10 mouse cellular contexts compared by ENCODE assay signal in genomic region chr13:67107681-67108080, GRCm38 (mm10). TPM values are rescaled to one million over a fixed set of nuclear protein-coding genes. Genes with fewer than 3 reads are reported as not detected.
A peak's percentile ranks its signal among the peaks of the same experiment; 100 is the strongest.
DNase-seq lines count a peak whose midpoint lies in the region; ATAC-seq lines count a peak whose summit lies in the region.
"Had no signal": no experiment of that assay in that cellular context is flagged by ENCODE, and none has a peak within 500 bp of the region (broad histone marks: within the 10 kb centered on the region; RNA-seq: fewer than 3 reads in every experiment).

No protein-coding gene starts in this region.

- H3K9ac ChIP-seq in heart, embryonic 14.5 days (ENCODE audit: low read length), result peak overlapping the region; percentile 82
- peak overlapping the region; percentile 69 for H3K9ac ChIP-seq in hindbrain, embryonic 16.5 days (ENCODE audit: low read depth, low read length)
- H3K9ac ChIP-seq in midbrain, embryonic 15.5 days, result peak overlapping the region; percentile 46

- intact Hi-C loops in gastrocnemius, postnatal 14 days (cut with DNase I; ENCODE audit: low total_unique reads), result no loop called here

- H3K4me1 ChIP-seq in heart, embryonic 14.5 days (ENCODE audit: control insufficient read depth in 2 of 2, insufficient read depth in 2 of 2, low read length in 2 of 2), result peaks cover 5 to 7% of the 10 kb centered on the region in 2 experiments
- H3K4me1 ChIP-seq in brown adipose tissue, adult 24 weeks (ENCODE audit: control insufficient read depth, insufficient read depth, insufficient read length, low read length), result no peaks in the 10 kb centered on the region
- H3K4me1 ChIP-seq in hindbrain, embryonic 16.5 days (ENCODE audit: control insufficient read depth, insufficient read depth, low read depth, low read length), result peaks cover 3% of the 10 kb centered on the region
- H3K4me1 ChIP-seq in midbrain, embryonic 15.5 days, result peaks cover 9% of the 10 kb centered on the region

- DNase-seq in heart, adult 9 months (ENCODE audit: low spot score in 2 of 2), result no peak
- DNase-seq in gastrocnemius, postnatal 14 days, result no peak
- no peak for DNase-seq in kidney, postnatal 25 days
- DNase-seq: right cerebral cortex, postnatal 14 days had no signal

- peak overlapping the region; percentile 90 to 92 for H3K27ac ChIP-seq in heart, embryonic 14.5 days (replicated peaks in 1 of 2; ENCODE audit: control insufficient read depth in 1 of 2, insufficient read depth in 1 of 2, low read depth in 2 of 2, low read length in 2 of 2)
- H3K27ac ChIP-seq in brown adipose tissue, adult 24 weeks (replicated peaks; ENCODE audit: low read depth, low read length), result no peak overlapping the region; the same call in 1 of the 2 replicates
- H3K27ac ChIP-seq in hindbrain, embryonic 16.5 days (ENCODE audit: low read depth, low read length), result no peak overlapping the region
- no peak overlapping the region for H3K27ac ChIP-seq in midbrain, embryonic 15.5 days

- no peaks in the 10 kb centered on the region for H3K9me3 ChIP-seq in heart, embryonic 14.5 days (ENCODE audit: control insufficient read depth, low read length)
- 0 out of 2 replicates have a peak, but pooled peaks cover 2% of the 10 kb centered on the region for H3K9me3 ChIP-seq in hindbrain, embryonic 16.5 days (ENCODE audit: control insufficient read depth, low read length)
- no peaks in the 10 kb centered on the region for H3K9me3 ChIP-seq in midbrain, embryonic 15.5 days

- no peaks in the 10 kb centered on the region for H3K27me3 ChIP-seq in heart, embryonic 14.5 days (ENCODE audit: control insufficient read depth, insufficient read depth, low read length)
- H3K27me3 ChIP-seq in hindbrain, embryonic 16.5 days (replicated peaks; ENCODE audit: control insufficient read depth, insufficient read depth, low read length), result no peaks in the 10 kb centered on the region
- H3K27me3 ChIP-seq in midbrain, embryonic 15.5 days (replicated peaks), result no peaks in the 10 kb centered on the region
- H3K27me3 ChIP-seq: Patski had no signal

- WGBS in heart, embryonic 14.5 days, result 51% methylated on average over 9 of the region's 9 CpGs
- 65% methylated on average over 9 of the region's 9 CpGs for WGBS in hindbrain, embryonic 16.5 days
- WGBS in midbrain, embryonic 15.5 days, result 69% methylated on average over 9 of the region's 9 CpGs

- H3K4me2 ChIP-seq in heart, embryonic 14.5 days (ENCODE audit: low read length), result peak overlapping the region; percentile 80
- H3K4me2 ChIP-seq in hindbrain, embryonic 16.5 days (ENCODE audit: low read length), result peak overlapping the region; percentile 86
- peak overlapping the region; percentile 79 for H3K4me2 ChIP-seq in midbrain, embryonic 15.5 days

- peaks cover 10% of the 10 kb centered on the region for H3K36me3 ChIP-seq in heart, embryonic 14.5 days (ENCODE audit: control insufficient read depth, insufficient read depth, low read length)
- peaks cover 2% of the 10 kb centered on the region; the same call in 1 of the 2 replicates for H3K36me3 ChIP-seq in hindbrain, embryonic 16.5 days (ENCODE audit: control insufficient read depth, insufficient read depth, low read length)
- H3K36me3 ChIP-seq in midbrain, embryonic 15.5 days (replicated peaks), result no peaks in the 10 kb centered on the region

- ATAC-seq in heart, embryonic 14.5 days (ENCODE audit: insufficient number of reproducible peaks, insufficient read depth, low FRiP score, low read depth), result no peak
- ATAC-seq in hindbrain, embryonic 16.5 days, result no peak
- ATAC-seq in midbrain, embryonic 15.5 days (replicated peaks), result 0 out of 2 replicates have a peak, but pooled peaks have one; percentile 1
- ATAC-seq in activated CD4-positive, CD25-positive, alpha-beta regulatory T cell, adult 4 months, result no peak

- H3K4me3 ChIP-seq in heart, embryonic 14.5 days (ENCODE audit: control insufficient read depth in 1 of 2, insufficient read depth in 1 of 2, low read depth in 1 of 2, low read length in 2 of 2), result peak overlapping the region; percentile 62 to 65
- H3K4me3 ChIP-seq in brown adipose tissue, adult 24 weeks (ENCODE audit: insufficient read depth, low read depth, low read length), result peak overlapping the region; percentile 85
- peak overlapping the region; percentile 54 for H3K4me3 ChIP-seq in hindbrain, embryonic 16.5 days (ENCODE audit: low read length)
- peak overlapping the region; percentile 50 for H3K4me3 ChIP-seq in midbrain, embryonic 15.5 days

RNA-seq across cellular contexts. Expression of gene Gm28557, which starts 0.7 kb away (rescaled TPM):
- polyA plus RNA-seq in heart, embryonic 14.5 days (2014; fragmentation: Nextera tagmentation; extraction: Ambion mirVana), result 1.6 and 2.7 TPM in 2 replicates
- 3.1 and 4.1 TPM in 2 replicates for polyA plus RNA-seq in brown adipose tissue, adult 24 weeks (2012; ENCODE audit: insufficient read depth, insufficient read length, missing spikeins)
- polyA plus RNA-seq in hindbrain, embryonic 16.5 days (2015; fragmentation: Nextera tagmentation; extraction: Ambion mirVana), result 1.1 and 2.0 TPM in 2 replicates
- polyA plus RNA-seq in midbrain, embryonic 15.5 days (2015; fragmentation: Nextera tagmentation; extraction: Ambion mirVana), result 0.86 and 1.0 TPM in 2 replicates
- 1 to 10 TPM; 3.4 to 5.3 TPM for polyA plus RNA-seq in activated CD4-positive, CD25-positive, alpha-beta regulatory T cell, adult 4 months (2017; shearing (Covaris generic))
- total RNA-seq in gastrocnemius, postnatal 14 days (2021), result 1 to 10 TPM in 1 of 2 experiments, under 1 TPM in 1; 0.98 to 1.8 TPM

RNA-seq across cellular contexts. Expression of gene Rslcan18, which starts 8.4 kb away (rescaled TPM):
- 0.12 and 0.20 TPM in 2 replicates for polyA plus RNA-seq in heart, embryonic 14.5 days (2014; fragmentation: Nextera tagmentation; extraction: Ambion mirVana)
- polyA plus RNA-seq in brown adipose tissue, adult 24 weeks (2012; ENCODE audit: insufficient read depth, insufficient read length, missing spikeins), result 0.46 TPM in 1 of 2 replicates, not detected in the other
- polyA plus RNA-seq in hindbrain, embryonic 16.5 days (2015; fragmentation: Nextera tagmentation; extraction: Ambion mirVana), result 0.12 and 0.19 TPM in 2 replicates
- polyA plus RNA-seq in midbrain, embryonic 15.5 days (2015; fragmentation: Nextera tagmentation; extraction: Ambion mirVana), result not detected in 2 replicates
- polyA plus RNA-seq in activated CD4-positive, CD25-positive, alpha-beta regulatory T cell, adult 4 months (2017; shearing (Covaris generic)), result under 1 TPM; 0.15 to 0.17 TPM
- total RNA-seq in gastrocnemius, postnatal 14 days (2021), result under 1 TPM; 0.29 to 0.53 TPM

RNA-seq across cellular contexts. Expression of gene Zfp708, which starts 9.9 kb away (rescaled TPM):
- polyA plus RNA-seq in heart, embryonic 14.5 days (2014; fragmentation: Nextera tagmentation; extraction: Ambion mirVana), result 3.8 and 4.0 TPM in 2 replicates
- 1.7 TPM in 1 of 2 replicates, not detected in the other for polyA plus RNA-seq in brown adipose tissue, adult 24 weeks (2012; ENCODE audit: insufficient read depth, insufficient read length, missing spikeins)
- 7.0 and 7.1 TPM in 2 replicates for polyA plus RNA-seq in hindbrain, embryonic 16.5 days (2015; fragmentation: Nextera tagmentation; extraction: Ambion mirVana)
- polyA plus RNA-seq in midbrain, embryonic 15.5 days (2015; fragmentation: Nextera tagmentation; extraction: Ambion mirVana), result 9.3 and 9.5 TPM in 2 replicates
- 1 to 10 TPM; 4.8 to 5.0 TPM for polyA plus RNA-seq in activated CD4-positive, CD25-positive, alpha-beta regulatory T cell, adult 4 months (2017; shearing (Covaris generic))
- total RNA-seq in gastrocnemius, postnatal 14 days (2021), result under 1 TPM; 0.90 to 0.95 TPM

RNA-seq across cellular contexts. Expression of gene Zfp759, which starts 13.8 kb away (rescaled TPM):
- polyA plus RNA-seq in heart, embryonic 14.5 days (2014; fragmentation: Nextera tagmentation; extraction: Ambion mirVana), result 1.3 and 1.7 TPM in 2 replicates
- 2.0 and 2.1 TPM in 2 replicates for polyA plus RNA-seq in brown adipose tissue, adult 24 weeks (2012; ENCODE audit: insufficient read depth, insufficient read length, missing spikeins)
- polyA plus RNA-seq in hindbrain, embryonic 16.5 days (2015; fragmentation: Nextera tagmentation; extraction: Ambion mirVana), result 4.6 and 5.0 TPM in 2 replicates
- 4.6 and 5.0 TPM in 2 replicates for polyA plus RNA-seq in midbrain, embryonic 15.5 days (2015; fragmentation: Nextera tagmentation; extraction: Ambion mirVana)
- 1 to 10 TPM; 1.6 to 2.9 TPM for polyA plus RNA-seq in activated CD4-positive, CD25-positive, alpha-beta regulatory T cell, adult 4 months (2017; shearing (Covaris generic))
- 1 to 10 TPM; 3.2 to 3.3 TPM for total RNA-seq in gastrocnemius, postnatal 14 days (2021)

RNA-seq across cellular contexts. Expression of gene Zfp712, which starts 46.7 kb away (rescaled TPM):
- 3.1 TPM in 2 replicates for polyA plus RNA-seq in heart, embryonic 14.5 days (2014; fragmentation: Nextera tagmentation; extraction: Ambion mirVana)
- polyA plus RNA-seq in brown adipose tissue, adult 24 weeks (2012; ENCODE audit: insufficient read depth, insufficient read length, missing spikeins), result 0.67 and 0.95 TPM in 2 replicates
- polyA plus RNA-seq in hindbrain, embryonic 16.5 days (2015; fragmentation: Nextera tagmentation; extraction: Ambion mirVana), result 6.7 and 7.0 TPM in 2 replicates
- 7.3 and 8.1 TPM in 2 replicates for polyA plus RNA-seq in midbrain, embryonic 15.5 days (2015; fragmentation: Nextera tagmentation; extraction: Ambion mirVana)
- 1 to 10 TPM; 5.0 to 8.4 TPM for polyA plus RNA-seq in activated CD4-positive, CD25-positive, alpha-beta regulatory T cell, adult 4 months (2017; shearing (Covaris generic))
- 1 to 10 TPM in 1 of 2 experiments, under 1 TPM in 1; 0.92 to 1.1 TPM for total RNA-seq in gastrocnemius, postnatal 14 days (2021)

Comparison
In these comparisons a context has a peak if more than half of its experiments do, and no peak if none do; other contexts are left out.
1. H3K27ac ChIP-seq: peak in heart, embryonic 14.5 days (2 of 2); none in brown adipose tissue, adult 24 weeks (single experiment), hindbrain, embryonic 16.5 days (single experiment) and midbrain, embryonic 15.5 days (single experiment).
2. Peak in every context shown above with its lines, with median percentiles within 50 percentile points of each other: H3K4me2 ChIP-seq, H3K4me3 ChIP-seq and H3K9ac ChIP-seq.